Mouse (Mus musculus) erythroblast, embryonic 14.5 days (primary cell): ENCODE results near the gene Sptbn1.

Source experiments
- GATA1 ChIP-seq: IDR thresholded peaks from 2 replicates; pipeline ENCODE4 v1.6.1; 2012; ENCODE audit warnings: low read length, inconsistent platforms, mixed read lengths
- TAL1 ChIP-seq: IDR thresholded peaks from 3 replicates; pipeline ENCODE4 v1.6.1; 2012; ENCODE audit warnings: low read length, inconsistent platforms, mixed read lengths

DNA sequence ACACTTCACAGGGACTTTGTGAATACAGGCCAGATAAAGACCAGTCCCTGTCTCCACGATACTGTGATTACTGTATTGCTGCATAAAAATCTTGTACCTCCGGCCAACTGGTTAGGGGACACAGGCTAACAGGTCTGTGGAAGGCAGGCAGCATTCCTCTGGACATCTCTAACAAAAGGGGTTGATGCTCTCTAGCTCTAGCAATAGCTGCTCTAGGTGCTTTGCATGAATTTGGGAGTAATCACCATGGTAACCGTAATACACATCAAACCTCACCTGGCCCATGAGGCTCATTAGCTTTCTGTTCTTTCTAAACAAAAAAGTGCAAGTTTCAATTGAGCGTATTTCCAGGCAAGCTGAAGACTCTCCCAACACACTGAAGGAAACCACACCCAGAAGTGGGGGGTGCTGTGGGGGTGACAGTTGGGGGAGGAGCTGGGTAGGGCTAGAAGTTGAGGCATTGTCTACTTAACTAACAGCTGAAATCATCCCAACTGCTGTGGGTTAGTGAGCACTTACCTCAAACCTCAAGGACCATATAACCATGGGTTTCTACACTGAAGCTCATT is 81.0 kb downstream of the Sptbn1 start:
- TF ChIP-seq GATA1, result no peak
- no peak for TF ChIP-seq TAL1
